Mouse (Mus musculus): ENCODE measurements around the gene Myom1. TPM values are rescaled to one million over a fixed set of nuclear protein-coding genes. Genes with fewer than 3 reads are reported as not detected.
A peak's percentile ranks its signal among the peaks of the same experiment; 100 is the strongest.
"Not testable (repeated sequence)": the region's sequence is repeated elsewhere in the genome, so short reads cannot be mapped to it uniquely, and the experiment has no call there.

The Myom1 gene
- 1.5 and 2.8 TPM in 2 replicates for polyA plus RNA-seq (2014; fragmentation: Nextera tagmentation; extraction: Ambion mirVana)

- Histone ChIP-seq H3K9ac (replicated peaks; ENCODE audit: low read depth, low read length) (peak within 1 kb of the TSS; percentile 65), H3K4me3 (ENCODE audit: low read depth, low read length) (peak within 1 kb of the TSS; percentile 84), H3K27ac (ENCODE audit: low read depth, low read length) (peak within 1 kb of the TSS; percentile 95), H3K36me3 (ENCODE audit: control insufficient read depth, insufficient read depth, low read length) (no peaks in the 10 kb centered on the region), H3K4me1 (ENCODE audit: control insufficient read depth, insufficient read depth, low read length) (peaks cover 8% of the 10 kb centered on the region; the same call in 1 of the 2 replicates), H3K9me3 (ENCODE audit: control insufficient read depth, low read length) (no peaks in the 10 kb centered on the region), H3K4me2 (ENCODE audit: low read depth, low read length) (peak within 1 kb of the TSS; percentile 76), H3K27me3 (ENCODE audit: control insufficient read depth, insufficient read depth, low read length) (no peaks in the 10 kb centered on the region)
- peak; percentile 96 for ATAC-seq (ENCODE audit: low read depth)
- WGBS = under 1% methylated on average over 65 of the region's 65 CpGs
Measured at GRCm38 (mm10) chr17:71002081-71002743, at the start of gene Myom1. Gene Myom1, plus strand, starts transcription at chr17:71002633.

GRCm38 (mm10) chr17:70963546-70963945 lies 38.9 kb upstream of the Myom1 start:
- H3K9me3 ChIP-seq (ENCODE audit: control insufficient read depth, low read length); H3K36me3 ChIP-seq (ENCODE audit: control insufficient read depth, insufficient read depth, low read length); H3K4me2 ChIP-seq (ENCODE audit: low read depth, low read length); H3K27ac ChIP-seq (ENCODE audit: low read depth, low read length); H3K27me3 ChIP-seq (ENCODE audit: control insufficient read depth, insufficient read depth, low read length); H3K9ac ChIP-seq (replicated peaks; ENCODE audit: low read depth, low read length); H3K4me1 ChIP-seq (ENCODE audit: control insufficient read depth, insufficient read depth, low read length); H3K4me3 ChIP-seq (ENCODE audit: low read depth, low read length): not testable (repeated sequence)
- 85% methylated on average over 13 of the region's 13 CpGs for WGBS
- ATAC-seq (ENCODE audit: low read depth) = peak; percentile 100

GRCm38 (mm10) chr17:70965281-70965680 lies 37.2 kb upstream of the Myom1 start:
- 93% methylated on average over 2 of the region's 2 CpGs for WGBS
- H3K9me3 ChIP-seq (ENCODE audit: control insufficient read depth, low read length) = no peaks in the 10 kb centered on the region
- no peaks in the 10 kb centered on the region for H3K4me1 ChIP-seq (ENCODE audit: control insufficient read depth, insufficient read depth, low read length)
- no peak for ATAC-seq (ENCODE audit: low read depth)
- no peak overlapping the region for H3K9ac ChIP-seq (replicated peaks; ENCODE audit: low read depth, low read length)
- H3K27me3 ChIP-seq (ENCODE audit: control insufficient read depth, insufficient read depth, low read length) = no peaks in the 10 kb centered on the region
- H3K27ac ChIP-seq (ENCODE audit: low read depth, low read length) = no peak overlapping the region
- no peaks in the 10 kb centered on the region for H3K36me3 ChIP-seq (ENCODE audit: control insufficient read depth, insufficient read depth, low read length)
- no peak overlapping the region for H3K4me2 ChIP-seq (ENCODE audit: low read depth, low read length)
- no peak overlapping the region for H3K4me3 ChIP-seq (ENCODE audit: low read depth, low read length)

- H3K9ac ChIP-seq (replicated peaks; ENCODE audit: low read depth, low read length) = no peak overlapping the region
- no peaks in the 10 kb centered on the region for H3K9me3 ChIP-seq (ENCODE audit: control insufficient read depth, low read length)
- H3K27ac ChIP-seq (ENCODE audit: low read depth, low read length) = no peak overlapping the region
- ATAC-seq (ENCODE audit: low read depth) = no peak
- H3K4me1 ChIP-seq (ENCODE audit: control insufficient read depth, insufficient read depth, low read length) = no peaks in the 10 kb centered on the region
- WGBS = 95% methylated on average over 7 of the region's 7 CpGs
- H3K4me3 ChIP-seq (ENCODE audit: low read depth, low read length) = no peak overlapping the region
- H3K36me3 ChIP-seq (ENCODE audit: control insufficient read depth, insufficient read depth, low read length) = no peaks in the 10 kb centered on the region
- no peaks in the 10 kb centered on the region for H3K27me3 ChIP-seq (ENCODE audit: control insufficient read depth, insufficient read depth, low read length)
- no peak overlapping the region for H3K4me2 ChIP-seq (ENCODE audit: low read depth, low read length)
Measured at GRCm38 (mm10) chr17:70966126-70966525, 36.3 kb upstream of the Myom1 start.

GRCm38 (mm10) chr17:70967191-70967590 lies 35.2 kb upstream of the Myom1 start:
- ATAC-seq (ENCODE audit: low read depth) = no peak
- Histone ChIP-seq H3K9me3 (ENCODE audit: control insufficient read depth, low read length) (no peaks in the 10 kb centered on the region), H3K4me2 (ENCODE audit: low read depth, low read length) (no peak overlapping the region), H3K36me3 (ENCODE audit: control insufficient read depth, insufficient read depth, low read length) (no peaks in the 10 kb centered on the region), H3K4me3 (ENCODE audit: low read depth, low read length) (no peak overlapping the region), H3K27me3 (ENCODE audit: control insufficient read depth, insufficient read depth, low read length) (no peaks in the 10 kb centered on the region), H3K9ac (replicated peaks; ENCODE audit: low read depth, low read length) (no peak overlapping the region), H3K27ac (ENCODE audit: low read depth, low read length) (no peak overlapping the region), H3K4me1 (ENCODE audit: control insufficient read depth, insufficient read depth, low read length) (no peaks in the 10 kb centered on the region)
- 28% methylated on average over 9 of the region's 9 CpGs for WGBS

- Histone ChIP-seq H3K27me3 (ENCODE audit: control insufficient read depth, insufficient read depth, low read length) (no peaks in the 10 kb centered on the region), H3K4me1 (ENCODE audit: control insufficient read depth, insufficient read depth, low read length) (no peaks in the 10 kb centered on the region), H3K4me2 (ENCODE audit: low read depth, low read length) (no peak overlapping the region), H3K36me3 (ENCODE audit: control insufficient read depth, insufficient read depth, low read length) (no peaks in the 10 kb centered on the region), H3K4me3 (ENCODE audit: low read depth, low read length) (no peak overlapping the region), H3K27ac (ENCODE audit: low read depth, low read length) (no peak overlapping the region), H3K9ac (replicated peaks; ENCODE audit: low read depth, low read length) (no peak overlapping the region), H3K9me3 (ENCODE audit: control insufficient read depth, low read length) (no peaks in the 10 kb centered on the region)
- ATAC-seq (ENCODE audit: low read depth) = no peak
- WGBS = 51% methylated on average over 12 of the region's 12 CpGs
Measured at GRCm38 (mm10) chr17:70967646-70968045, 34.8 kb upstream of the Myom1 start.

GRCm38 (mm10) chr17:70968606-70969191 lies 33.7 kb upstream of the Myom1 start:
- peak; percentile 51; the same call in 1 of the 2 replicates for ATAC-seq (ENCODE audit: low read depth)
- no peaks in the 10 kb centered on the region for H3K4me1 ChIP-seq (ENCODE audit: control insufficient read depth, insufficient read depth, low read length)

GRCm38 (mm10) chr17:70971206-70971605 lies 31.2 kb upstream of the Myom1 start:
- H3K27ac ChIP-seq (ENCODE audit: low read depth, low read length) = no peak overlapping the region
- peaks cover 22% of the 10 kb centered on the region for H3K36me3 ChIP-seq (ENCODE audit: control insufficient read depth, insufficient read depth, low read length)
- no peak overlapping the region for H3K4me3 ChIP-seq (ENCODE audit: low read depth, low read length)
- H3K4me2 ChIP-seq (ENCODE audit: low read depth, low read length) = no peak overlapping the region
- no peaks in the 10 kb centered on the region for H3K27me3 ChIP-seq (ENCODE audit: control insufficient read depth, insufficient read depth, low read length)
- ATAC-seq (ENCODE audit: low read depth) = no peak
- no peak overlapping the region for H3K9ac ChIP-seq (replicated peaks; ENCODE audit: low read depth, low read length)
- 66% methylated on average over 11 of the region's 11 CpGs for WGBS
- H3K4me1 ChIP-seq (ENCODE audit: control insufficient read depth, insufficient read depth, low read length) = no peaks in the 10 kb centered on the region
- H3K9me3 ChIP-seq (ENCODE audit: control insufficient read depth, low read length) = no peaks in the 10 kb centered on the region

More at GRCm38 (mm10) chr17:70968606-70969191, 33.7 kb upstream of the Myom1 start:
- H3K9me3 ChIP-seq (ENCODE audit: control insufficient read depth, low read length) = no peaks in the 10 kb centered on the region
- no peaks in the 10 kb centered on the region for H3K27me3 ChIP-seq (ENCODE audit: control insufficient read depth, insufficient read depth, low read length)
- no peak overlapping the region for H3K4me3 ChIP-seq (ENCODE audit: low read depth, low read length)
- no peak overlapping the region for H3K4me2 ChIP-seq (ENCODE audit: low read depth, low read length)
- H3K27ac ChIP-seq (ENCODE audit: low read depth, low read length) = no peak overlapping the region
- no peak overlapping the region for H3K9ac ChIP-seq (replicated peaks; ENCODE audit: low read depth, low read length)
- WGBS = 31% methylated on average over 8 of the region's 8 CpGs
- peaks cover 5% of the 10 kb centered on the region; the same call in 1 of the 2 replicates for H3K36me3 ChIP-seq (ENCODE audit: control insufficient read depth, insufficient read depth, low read length)

- no peak overlapping the region for H3K27ac ChIP-seq (ENCODE audit: low read depth, low read length)
- no peak overlapping the region for H3K4me3 ChIP-seq (ENCODE audit: low read depth, low read length)
- H3K36me3 ChIP-seq (ENCODE audit: control insufficient read depth, insufficient read depth, low read length) = peaks cover 27% of the 10 kb centered on the region
- 93% methylated on average over 9 of the region's 9 CpGs for WGBS
- no peak overlapping the region for H3K9ac ChIP-seq (replicated peaks; ENCODE audit: low read depth, low read length)
- H3K4me1 ChIP-seq (ENCODE audit: control insufficient read depth, insufficient read depth, low read length) = no peaks in the 10 kb centered on the region
- ATAC-seq (ENCODE audit: low read depth) = no peak
- H3K4me2 ChIP-seq (ENCODE audit: low read depth, low read length) = no peak overlapping the region
- H3K27me3 ChIP-seq (ENCODE audit: control insufficient read depth, insufficient read depth, low read length) = no peaks in the 10 kb centered on the region
- H3K9me3 ChIP-seq (ENCODE audit: control insufficient read depth, low read length) = no peaks in the 10 kb centered on the region
Measured at GRCm38 (mm10) chr17:70973398-70973797, 29.0 kb upstream of the Myom1 start.

Measured in neural tube, embryonic 14.5 days (tissue).